Mouse (Mus musculus): Measurements from ENCODE around the gene Endod1.

- TF ChIP-seq POLR2A (IDR thresholded peaks at IDR 0.05; ENCODE audit: control insufficient read depth, extremely low read depth, insufficient read depth, low read length, poor library complexity), result no peak
- TF ChIP-seq CTCF (IDR thresholded peaks at IDR 0.05; ENCODE audit: borderline replicate concordance, control insufficient read depth, extremely low read depth, insufficient read depth, low read length, poor library complexity), result no peak
Measured at GRCm38 (mm10) chr9:14379769-14380385, 1.4 kb downstream of the Endod1 start.
